Mouse (Mus musculus): ENCODE data around the gene Gm11232. TPM values are rescaled to one million over a fixed set of nuclear protein-coding genes. Genes with fewer than 3 reads are reported as not detected.

The Gm11232 gene
- not detected in 2 replicates for polyA plus RNA-seq (2014; fragmentation: Nextera tagmentation; extraction: Ambion mirVana)

DNA sequence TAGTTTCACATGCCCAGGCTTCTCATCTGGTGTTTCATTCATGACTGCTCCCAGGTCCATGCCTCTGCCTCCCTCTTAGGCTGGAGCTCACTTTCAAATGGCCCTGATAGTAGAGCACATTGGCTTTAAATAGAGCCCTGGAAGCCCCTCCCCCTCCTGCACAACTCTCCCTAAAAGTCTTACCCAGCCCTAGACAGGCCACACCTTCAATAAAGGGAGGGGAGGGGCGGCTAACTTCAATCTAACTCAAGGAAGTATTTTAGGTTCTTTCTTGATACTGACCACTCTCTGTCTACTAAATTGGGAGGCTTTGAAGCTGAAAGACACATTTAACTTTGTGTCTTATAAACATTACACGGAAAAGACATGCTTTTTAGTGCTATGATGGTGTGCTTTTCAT, at the start of gene Gm11232:
Gene Gm11232 (minus strand): TSS at position 101 of the 400 bp plus-strand sequence.
- no peak within 1 kb of the TSS for H3K27ac ChIP-seq (ENCODE audit: low read depth, low read length)

GRCm38 (mm10) chr4:71805977-71806534, 48.3 kb upstream of the Gm11232 start:
- no peak overlapping the region for H3K27ac ChIP-seq (ENCODE audit: low read depth, low read length)
- no peak overlapping the region for H3K4me2 ChIP-seq (replicated peaks; ENCODE audit: low read depth, low read length)
- ATAC-seq (ENCODE audit: low FRiP score) (peak; percentile 68; the same call in 1 of the 2 replicates), DNase-seq (ENCODE audit: low spot score) (no peak)
- H3K4me1 ChIP-seq (replicated peaks; ENCODE audit: control insufficient read depth, insufficient read depth, low read length): no peaks in the 10 kb centered on the region
- WGBS: 66% methylated on average over 2 of the region's 2 CpGs
- H3K9me3 ChIP-seq (ENCODE audit: control insufficient read depth, low read length): no peaks in the 10 kb centered on the region
- no peak overlapping the region for H3K9ac ChIP-seq (ENCODE audit: low read depth, low read length)
- H3K27me3 ChIP-seq (ENCODE audit: control insufficient read depth, insufficient read depth, low read length): no peaks in the 10 kb centered on the region
- no peak overlapping the region for H3K4me3 ChIP-seq (ENCODE audit: low read depth, low read length)
- no peaks in the 10 kb centered on the region for H3K36me3 ChIP-seq (ENCODE audit: control insufficient read depth, insufficient read depth, low read length)

More for the DNA sequence above, at the start of gene Gm11232:
- no peak within 1 kb of the TSS for H3K9ac ChIP-seq (ENCODE audit: low read depth, low read length)
- no peak within 1 kb of the TSS for H3K4me3 ChIP-seq (ENCODE audit: low read depth, low read length)
- H3K4me1 ChIP-seq (replicated peaks; ENCODE audit: control insufficient read depth, insufficient read depth, low read length): no peaks in the 10 kb centered on the region
- no peaks in the 10 kb centered on the region for H3K27me3 ChIP-seq (ENCODE audit: control insufficient read depth, insufficient read depth, low read length)
- DNase-seq (ENCODE audit: low spot score) (no peak), ATAC-seq (ENCODE audit: low FRiP score) (0 out of 2 replicates have a peak, but pooled peaks have one; percentile 22)
- 82% methylated on average over 2 of the region's 2 CpGs for WGBS
- H3K4me2 ChIP-seq (replicated peaks; ENCODE audit: low read depth, low read length): no peak within 1 kb of the TSS
- no peaks in the 10 kb centered on the region for H3K9me3 ChIP-seq (ENCODE audit: control insufficient read depth, low read length)
- H3K36me3 ChIP-seq (ENCODE audit: control insufficient read depth, insufficient read depth, low read length): no peaks in the 10 kb centered on the region

- peak; percentile 60 for ATAC-seq (ENCODE audit: low FRiP score)
- no peak overlapping the region for H3K4me2 ChIP-seq (replicated peaks; ENCODE audit: low read depth, low read length)
- no peaks in the 10 kb centered on the region for H3K27me3 ChIP-seq (ENCODE audit: control insufficient read depth, insufficient read depth, low read length)
- H3K4me3 ChIP-seq (ENCODE audit: low read depth, low read length): no peak overlapping the region
- H3K9me3 ChIP-seq (ENCODE audit: control insufficient read depth, low read length): no peaks in the 10 kb centered on the region
- no peak overlapping the region for H3K27ac ChIP-seq (ENCODE audit: low read depth, low read length)
- no peaks in the 10 kb centered on the region for H3K4me1 ChIP-seq (replicated peaks; ENCODE audit: control insufficient read depth, insufficient read depth, low read length)
- WGBS: 65% methylated on average over 1 of the region's 1 CpGs
- H3K36me3 ChIP-seq (ENCODE audit: control insufficient read depth, insufficient read depth, low read length): no peaks in the 10 kb centered on the region
- DNase-seq (ENCODE audit: low spot score): no peak
- no peak overlapping the region for H3K9ac ChIP-seq (ENCODE audit: low read depth, low read length)
Observed at GRCm38 (mm10) chr4:71765529-71765928, 7.8 kb upstream of the Gm11232 start.

GRCm38 (mm10) chr4:71765071-71765470, 7.3 kb upstream of the Gm11232 start:
- H3K36me3 ChIP-seq (ENCODE audit: control insufficient read depth, insufficient read depth, low read length): no peaks in the 10 kb centered on the region
- no peaks in the 10 kb centered on the region for H3K4me1 ChIP-seq (replicated peaks; ENCODE audit: control insufficient read depth, insufficient read depth, low read length)
- no peak overlapping the region for H3K27ac ChIP-seq (ENCODE audit: low read depth, low read length)
- H3K9ac ChIP-seq (ENCODE audit: low read depth, low read length): no peak overlapping the region
- ATAC-seq (ENCODE audit: low FRiP score): peak; percentile 99
- no peak overlapping the region for H3K4me2 ChIP-seq (replicated peaks; ENCODE audit: low read depth, low read length)
- H3K27me3 ChIP-seq (ENCODE audit: control insufficient read depth, insufficient read depth, low read length): no peaks in the 10 kb centered on the region
- WGBS: 25% methylated on average over 3 of the region's 3 CpGs
- H3K9me3 ChIP-seq (ENCODE audit: control insufficient read depth, low read length): no peaks in the 10 kb centered on the region
- no peak overlapping the region for H3K4me3 ChIP-seq (ENCODE audit: low read depth, low read length)
- peak; percentile 80 for DNase-seq (ENCODE audit: low spot score)

DNA sequence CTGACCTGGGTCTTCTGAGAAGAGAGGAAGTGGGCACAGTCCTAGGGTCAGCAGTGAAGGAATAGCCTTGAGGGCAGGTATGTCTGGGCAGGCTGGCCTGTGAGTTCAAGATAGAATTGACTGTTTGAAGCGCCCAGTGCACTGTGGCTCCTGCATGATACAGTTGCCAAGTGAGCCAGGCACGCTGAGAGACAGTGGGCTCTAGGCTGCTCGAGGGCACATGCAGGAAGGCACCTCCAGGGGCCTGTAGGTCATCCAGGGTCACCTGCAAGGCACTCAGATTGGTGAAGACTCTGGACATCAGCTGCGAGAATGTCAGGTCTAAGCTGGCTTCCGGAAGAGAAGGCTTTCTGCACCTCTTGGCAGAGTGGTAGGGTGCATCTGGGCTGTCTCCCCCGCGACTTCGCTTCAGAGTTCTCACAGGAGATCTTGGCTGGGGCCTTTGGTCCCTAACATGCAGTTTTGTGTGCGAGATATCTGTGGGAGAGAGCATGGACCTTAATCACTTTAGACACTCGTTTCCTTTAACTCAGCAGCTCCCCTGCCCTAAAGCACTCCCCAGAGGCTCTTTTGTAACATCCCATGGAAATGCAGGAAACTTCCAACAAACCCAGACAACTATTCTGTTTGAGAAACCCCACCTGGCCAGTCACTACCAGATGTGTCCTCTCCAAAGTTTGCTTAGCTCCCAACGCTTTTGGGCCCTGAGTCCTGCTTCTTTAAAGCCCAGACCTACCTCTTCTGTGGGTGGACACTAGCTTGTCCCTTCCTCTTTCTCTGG, 1.1 kb downstream of the Gm11232 start:
- Histone ChIP-seq H3K27ac (ENCODE audit: low read depth, low read length) (no peak overlapping the region), H3K4me1 (replicated peaks; ENCODE audit: control insufficient read depth, insufficient read depth, low read length) (no peaks in the 10 kb centered on the region), H3K36me3 (ENCODE audit: control insufficient read depth, insufficient read depth, low read length) (no peaks in the 10 kb centered on the region), H3K9ac (ENCODE audit: low read depth, low read length) (no peak overlapping the region), H3K4me3 (ENCODE audit: low read depth, low read length) (no peak overlapping the region), H3K9me3 (ENCODE audit: control insufficient read depth, low read length) (no peaks in the 10 kb centered on the region), H3K4me2 (replicated peaks; ENCODE audit: low read depth, low read length) (no peak overlapping the region), H3K27me3 (ENCODE audit: control insufficient read depth, insufficient read depth, low read length) (no peaks in the 10 kb centered on the region)
- DNase-seq (ENCODE audit: low spot score) (no peak), ATAC-seq (ENCODE audit: low FRiP score) (no peak)
- WGBS: 80% methylated on average over 11 of the region's 11 CpGs

DNA sequence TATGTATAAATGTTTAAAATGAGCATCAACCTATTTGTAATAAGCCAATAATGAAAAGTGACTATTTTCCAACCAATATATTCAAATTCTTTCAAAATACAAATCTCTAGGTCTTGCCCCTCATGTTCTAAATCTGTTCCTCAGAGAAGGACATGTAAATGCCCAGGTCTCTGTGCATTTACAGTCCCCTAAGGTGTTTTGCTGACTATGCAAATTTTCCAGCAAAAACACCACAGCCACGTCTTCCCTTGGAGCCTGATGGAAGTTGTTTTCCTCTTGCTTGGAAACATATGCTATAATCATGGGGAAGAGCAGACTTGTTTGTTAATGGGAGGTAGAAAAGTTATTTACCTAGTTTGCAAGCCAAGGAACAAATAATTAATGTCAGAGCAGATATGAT, 12.0 kb downstream of the Gm11232 start:
- Histone ChIP-seq H3K4me1 (replicated peaks; ENCODE audit: control insufficient read depth, insufficient read depth, low read length) (no peaks in the 10 kb centered on the region), H3K36me3 (ENCODE audit: control insufficient read depth, insufficient read depth, low read length) (no peaks in the 10 kb centered on the region), H3K27me3 (ENCODE audit: control insufficient read depth, insufficient read depth, low read length) (no peaks in the 10 kb centered on the region), H3K9me3 (ENCODE audit: control insufficient read depth, low read length) (no peaks in the 10 kb centered on the region), H3K27ac (ENCODE audit: low read depth, low read length) (no peak overlapping the region), H3K4me3 (ENCODE audit: low read depth, low read length) (no peak overlapping the region), H3K4me2 (replicated peaks; ENCODE audit: low read depth, low read length) (no peak overlapping the region), H3K9ac (ENCODE audit: low read depth, low read length) (no peak overlapping the region)
- WGBS: 73% methylated on average over 1 of the region's 1 CpGs
- DNase-seq (ENCODE audit: low spot score): no peak
- ATAC-seq (ENCODE audit: low FRiP score): no peak

- Histone ChIP-seq H3K9me3 (ENCODE audit: control insufficient read depth, low read length) (no peaks in the 10 kb centered on the region), H3K27ac (ENCODE audit: low read depth, low read length) (no peak overlapping the region), H3K9ac (ENCODE audit: low read depth, low read length) (no peak overlapping the region), H3K4me3 (ENCODE audit: low read depth, low read length) (no peak overlapping the region), H3K4me2 (replicated peaks; ENCODE audit: low read depth, low read length) (no peak overlapping the region), H3K27me3 (ENCODE audit: control insufficient read depth, insufficient read depth, low read length) (no peaks in the 10 kb centered on the region), H3K36me3 (ENCODE audit: control insufficient read depth, insufficient read depth, low read length) (no peaks in the 10 kb centered on the region), H3K4me1 (replicated peaks; ENCODE audit: control insufficient read depth, insufficient read depth, low read length) (no peaks in the 10 kb centered on the region)
- ATAC-seq (ENCODE audit: low FRiP score): no peak
- DNase-seq (ENCODE audit: low spot score): no peak
Observed at GRCm38 (mm10) chr4:71736529-71736928, 21.2 kb downstream of the Gm11232 start.

DNA sequence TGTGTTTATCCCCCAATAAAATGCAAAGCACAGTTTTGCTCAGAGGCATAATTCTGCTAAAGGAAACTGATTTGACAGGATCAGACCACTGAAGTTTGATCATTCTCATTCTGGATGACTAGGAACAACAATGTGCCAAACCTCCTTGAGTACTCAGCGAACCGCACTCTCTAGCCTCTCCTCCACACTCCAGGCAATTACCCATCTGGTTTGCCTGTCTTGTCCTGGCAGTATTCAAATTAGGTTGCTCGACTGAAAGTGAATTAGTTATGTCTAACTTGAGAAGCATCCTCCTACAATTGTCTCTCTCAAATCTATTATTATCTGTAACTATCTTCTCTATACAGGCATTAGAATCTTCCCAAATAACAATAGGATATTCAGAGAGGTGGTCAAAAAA, 22.5 kb downstream of the Gm11232 start:
- H3K36me3 ChIP-seq (ENCODE audit: control insufficient read depth, insufficient read depth, low read length): no peaks in the 10 kb centered on the region
- peak; percentile 16 for DNase-seq (ENCODE audit: low spot score)
- H3K4me1 ChIP-seq (replicated peaks; ENCODE audit: control insufficient read depth, insufficient read depth, low read length): no peaks in the 10 kb centered on the region
- H3K9me3 ChIP-seq (ENCODE audit: control insufficient read depth, low read length): no peaks in the 10 kb centered on the region
- no peak overlapping the region for H3K4me2 ChIP-seq (replicated peaks; ENCODE audit: low read depth, low read length)
- H3K27ac ChIP-seq (ENCODE audit: low read depth, low read length): no peak overlapping the region
- no peaks in the 10 kb centered on the region for H3K27me3 ChIP-seq (ENCODE audit: control insufficient read depth, insufficient read depth, low read length)
- ATAC-seq (ENCODE audit: low FRiP score): no peak
- no peak overlapping the region for H3K9ac ChIP-seq (ENCODE audit: low read depth, low read length)
- WGBS: 69% methylated on average over 3 of the region's 3 CpGs
- no peak overlapping the region for H3K4me3 ChIP-seq (ENCODE audit: low read depth, low read length)

DNA sequence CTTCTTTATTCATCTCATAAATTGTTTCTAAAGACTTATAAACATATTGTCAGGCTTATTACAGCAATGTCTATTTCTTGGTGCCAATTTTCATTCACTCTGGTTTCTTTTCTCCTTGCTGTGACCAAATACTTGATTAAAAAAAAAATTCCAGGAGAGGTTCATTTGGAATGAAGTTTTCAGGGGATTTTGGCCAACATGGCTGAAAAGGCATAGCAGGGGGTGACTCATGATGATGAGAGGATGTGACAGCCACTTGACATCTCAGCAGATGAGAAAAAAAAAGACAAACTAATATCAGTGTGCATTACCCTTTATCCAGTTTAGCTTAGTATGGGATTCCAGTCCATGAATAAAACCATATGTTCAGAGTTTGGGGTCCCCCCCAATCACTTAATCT, 28.4 kb downstream of the Gm11232 start:
- no peaks in the 10 kb centered on the region for H3K27me3 ChIP-seq (ENCODE audit: control insufficient read depth, insufficient read depth, low read length)
- no peak overlapping the region for H3K4me2 ChIP-seq (replicated peaks; ENCODE audit: low read depth, low read length)
- H3K9ac ChIP-seq (ENCODE audit: low read depth, low read length): no peak overlapping the region
- ATAC-seq (ENCODE audit: low FRiP score) (no peak), DNase-seq (ENCODE audit: low spot score) (no peak)
- H3K36me3 ChIP-seq (ENCODE audit: control insufficient read depth, insufficient read depth, low read length): no peaks in the 10 kb centered on the region
- H3K4me1 ChIP-seq (replicated peaks; ENCODE audit: control insufficient read depth, insufficient read depth, low read length): no peaks in the 10 kb centered on the region
- no peaks in the 10 kb centered on the region for H3K9me3 ChIP-seq (ENCODE audit: control insufficient read depth, low read length)
- no peak overlapping the region for H3K27ac ChIP-seq (ENCODE audit: low read depth, low read length)
- H3K4me3 ChIP-seq (ENCODE audit: low read depth, low read length): no peak overlapping the region
